Mouse (Mus musculus) urinary bladder, postnatal 4 days (tissue): ENCODE results near the gene Cdh3.

ENCODE experiments used
- DNase-seq, 2 experiments: peaks; one replicate each; pipeline ENCODE4 v3.0.0; 2021 to 2022; ENCODE audit warnings: low spot score in 2 of 2

Gene Cdh3

GRCm38 (mm10) chr8:106606601-106607145, 96.0 kb downstream of the Cdh3 start:
- no peak for DNase-seq
